Mouse (Mus musculus) lung, postnatal 4 days (tissue): ENCODE results near the gene Akain1.

Source experiments
- DNase-seq, 2 experiments: peaks; one replicate each; pipeline ENCODE4 v3.0.0; 2021

The Akain1 gene

DNA sequence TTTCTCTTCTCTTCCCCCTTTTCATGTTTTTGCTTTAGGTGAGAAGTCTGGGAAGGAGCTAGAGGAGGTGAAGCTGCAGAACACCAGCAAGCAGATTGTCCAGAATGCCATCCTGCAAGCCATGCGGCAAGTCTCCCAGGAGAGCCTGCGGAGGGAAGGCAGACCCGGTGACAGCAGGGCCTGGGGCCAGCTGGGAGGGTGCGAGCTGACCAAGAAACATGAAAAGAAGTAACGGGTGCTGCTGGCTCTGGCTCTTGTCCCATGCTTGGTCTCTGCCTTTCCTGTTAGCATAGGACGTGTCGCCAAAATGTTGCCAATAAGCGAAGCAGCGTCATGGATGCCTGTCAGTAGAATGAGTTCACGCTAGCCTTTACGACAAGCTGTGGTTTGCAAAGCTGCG lies 48.0 kb downstream of the Akain1 start:
- no peak for DNase-seq

DNA sequence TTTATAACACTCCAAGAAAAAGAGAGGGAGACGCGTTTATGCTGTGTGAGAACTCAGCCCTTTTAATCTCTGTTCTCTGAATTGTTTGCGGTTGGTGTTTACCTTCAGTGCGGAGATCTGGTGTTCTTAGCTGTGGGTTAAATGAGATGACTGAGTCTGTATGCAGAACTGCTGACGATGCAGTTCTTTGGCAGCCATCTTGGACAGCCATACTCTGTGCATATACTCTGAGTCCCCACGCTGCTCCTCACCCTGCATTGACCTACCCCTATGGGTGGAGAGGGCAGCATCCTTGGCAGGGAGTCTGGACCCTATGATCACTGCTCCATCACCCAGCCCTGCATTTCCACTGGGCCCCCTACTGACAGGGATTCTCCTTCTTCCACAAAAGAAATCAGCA lies 48.8 kb downstream of the Akain1 start:
- no peak for DNase-seq

DNA sequence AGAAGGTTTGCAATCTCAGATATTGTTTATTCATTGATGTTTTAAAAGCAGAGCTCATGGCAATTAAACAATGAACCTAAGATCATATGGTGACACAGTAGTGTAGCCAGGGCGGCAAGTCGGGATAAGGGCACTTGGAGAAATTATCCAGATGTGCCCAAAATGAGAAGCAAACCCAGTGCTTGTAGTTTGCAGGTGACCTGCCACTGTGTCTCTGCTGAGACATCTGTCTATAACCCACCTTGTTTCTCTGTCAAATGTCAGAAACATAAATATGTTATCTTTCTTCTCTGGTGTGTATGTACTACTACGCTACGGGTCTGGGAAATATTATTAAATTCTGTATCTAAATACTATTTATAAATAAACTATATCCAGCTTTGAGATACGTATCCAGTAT lies 49.7 kb downstream of the Akain1 start:
- no peak for DNase-seq

DNA sequence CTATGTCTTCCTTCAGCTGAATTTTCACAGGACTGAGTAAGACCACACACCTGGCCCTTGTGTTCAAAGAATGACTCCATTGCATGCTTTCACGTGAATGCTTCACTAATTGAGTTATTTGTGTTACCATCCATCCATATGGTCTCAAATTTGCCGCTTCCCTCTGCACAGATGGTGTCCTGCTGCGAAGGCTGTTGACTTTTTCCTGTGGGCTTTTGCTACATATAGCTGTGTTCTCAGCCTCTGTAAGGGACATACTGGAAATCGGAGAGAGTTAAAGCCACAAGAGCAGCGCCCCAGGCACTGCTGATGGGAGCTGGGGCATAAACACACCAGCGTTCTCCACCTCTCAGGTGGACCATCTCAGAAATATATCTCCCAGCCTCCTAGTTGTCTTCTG lies 53.2 kb downstream of the Akain1 start:
- no peak for DNase-seq

DNA sequence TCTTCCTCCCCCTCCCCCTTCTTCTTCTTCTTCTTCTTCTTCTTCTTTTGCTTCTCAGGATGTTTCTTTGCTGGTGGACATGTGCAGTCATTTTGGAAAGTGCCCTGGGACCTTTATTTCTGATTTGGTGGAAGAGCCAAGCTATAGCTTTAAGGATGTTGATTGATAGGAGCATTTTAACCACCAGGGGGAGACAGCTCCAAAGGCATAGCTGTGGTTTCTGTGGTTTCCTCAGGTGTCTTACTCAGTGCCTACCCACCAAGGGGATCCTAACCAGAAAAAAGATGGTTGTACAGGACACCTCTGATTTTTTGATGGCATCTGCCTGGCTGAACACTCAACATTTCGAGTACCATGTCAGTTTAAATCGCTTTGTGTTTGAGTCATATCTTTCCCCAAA lies 56.4 kb downstream of the Akain1 start:
- DNase-seq = no peak

DNA sequence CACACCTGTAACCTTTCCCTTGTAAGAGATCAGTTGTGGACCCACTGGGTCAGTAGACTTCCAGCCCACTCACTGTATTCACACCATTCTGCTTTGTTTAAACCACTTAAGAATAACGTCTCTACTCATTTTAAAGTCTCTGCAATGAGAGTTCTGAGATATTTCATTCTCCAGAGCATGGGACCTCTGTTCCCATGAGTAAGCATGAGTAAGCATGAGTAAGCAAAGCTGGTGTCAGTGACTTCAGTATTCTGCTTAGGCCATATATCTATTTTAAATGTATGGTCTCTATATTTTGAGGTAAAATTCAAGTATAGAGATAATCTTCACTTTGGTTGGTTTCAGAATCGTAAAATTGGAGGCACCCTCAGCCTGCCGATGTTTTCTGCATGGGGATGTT lies 57.0 kb downstream of the Akain1 start:
- DNase-seq = no peak

- DNase-seq = no peak
Measured at GRCm38 (mm10) chr17:69497315-69497714, 58.2 kb downstream of the Akain1 start.

- DNase-seq = no peak
Measured at GRCm38 (mm10) chr17:69498913-69499312, 59.8 kb downstream of the Akain1 start.

DNA sequence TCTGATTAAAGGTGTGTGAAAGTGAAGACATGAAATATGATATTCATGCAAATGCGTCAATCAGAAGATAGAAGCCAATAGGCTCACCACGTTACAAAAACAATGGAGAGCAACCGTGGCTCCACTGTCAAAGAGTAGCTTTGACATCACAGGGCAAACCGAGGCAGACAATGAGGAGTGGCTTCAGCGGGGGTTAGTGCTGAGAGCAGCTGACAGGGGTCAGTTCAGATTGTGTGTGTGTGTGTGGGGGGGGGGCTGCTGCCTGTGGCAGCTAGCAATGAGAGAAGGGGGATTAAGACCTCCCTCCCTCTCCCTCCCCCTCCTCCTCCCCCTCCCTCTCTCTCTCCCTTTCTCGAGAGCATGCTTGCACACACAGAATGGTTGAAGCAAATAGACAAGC lies 60.3 kb downstream of the Akain1 start:
- no peak for DNase-seq

- no peak for DNase-seq
Measured at GRCm38 (mm10) chr17:69506070-69506469, 66.9 kb downstream of the Akain1 start.

DNA sequence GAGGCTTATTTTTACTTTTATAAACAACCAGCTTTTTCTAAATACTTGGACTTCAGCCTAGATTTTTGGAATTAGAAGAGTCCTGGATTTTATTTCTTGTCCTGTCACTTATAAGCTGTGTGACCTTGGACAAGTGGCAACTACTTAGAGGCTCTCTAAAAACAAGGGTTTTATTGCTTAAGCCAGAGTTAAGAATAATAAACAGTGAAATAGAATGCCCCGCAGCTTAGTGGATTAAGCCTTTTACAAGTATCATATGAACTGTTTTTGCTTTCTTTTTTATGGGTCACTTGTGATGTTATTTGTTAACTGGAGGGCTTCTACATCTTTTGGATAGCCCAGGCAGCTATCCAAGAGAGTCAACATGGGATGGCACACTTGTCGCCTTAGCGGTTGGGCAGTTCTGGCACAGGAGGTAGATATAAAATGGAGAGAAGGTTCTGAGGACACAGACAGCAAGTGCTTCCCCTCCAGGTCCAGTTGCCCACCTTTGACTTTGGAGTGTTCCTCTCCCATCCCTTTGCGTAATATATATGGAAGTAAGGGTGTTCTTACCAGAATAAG lies 77.3 kb downstream of the Akain1 start:
- DNase-seq = no peak

GRCm38 (mm10) chr17:69531472-69531871 lies 92.3 kb downstream of the Akain1 start:
- no peak for DNase-seq
